Mouse (Mus musculus) neural tube, embryonic 15.5 days (tissue): Measurements from ENCODE around the gene Slc11a1. TPM values are rescaled to one million over a fixed set of nuclear protein-coding genes. Genes with fewer than 3 reads are reported as not detected.
"Not testable (repeated sequence)": the region's sequence is repeated elsewhere in the genome, so short reads cannot be mapped to it uniquely, and the experiment has no call there.

Experiments used
- ATAC-seq: fragments of 200-750 bp; cut with Nextera tagmentation; 2 replicates; pipeline ENCODE4 v1.8.0; 2017; ENCODE audit warnings: mild to moderate bottlenecking, moderate TSS enrichment, moderate library complexity; ENCODE audit not compliant: low FRiP score
- H3K27ac ChIP-seq: fragments of 300-500 bp; sonication (generic); replicated peaks from 2 replicates; pipeline ENCODE4 v1.5.1; 2015; ENCODE audit warnings: mild to moderate bottlenecking, inconsistent platforms
- H3K27me3 ChIP-seq: fragments of 300-500 bp; sonication (generic); replicated peaks from 2 replicates; pipeline ENCODE4 v1.6.1; 2015; ENCODE audit warnings: inconsistent platforms
- H3K36me3 ChIP-seq: fragments of 300-500 bp; sonication (generic); 2 replicates; pipeline ENCODE4 v1.6.1; 2015; ENCODE audit warnings: inconsistent platforms
- H3K4me1 ChIP-seq: fragments of 300-500 bp; sonication (generic); 2 replicates; pipeline ENCODE4 v1.6.1; 2015; ENCODE audit warnings: inconsistent platforms
- H3K4me2 ChIP-seq: fragments of 300-500 bp; sonication (generic); 2 replicates; pipeline ENCODE4 v1.6.1; 2015; ENCODE audit warnings: inconsistent platforms, mild to moderate bottlenecking, moderate library complexity
- H3K4me3 ChIP-seq: fragments of 300-500 bp; sonication (generic); replicated peaks from 2 replicates; pipeline ENCODE4 v1.5.1; 2015; ENCODE audit warnings: mild to moderate bottlenecking, inconsistent platforms
- H3K9ac ChIP-seq: fragments of 300-500 bp; sonication (generic); replicated peaks from 2 replicates; pipeline ENCODE4 v1.6.1; 2015; ENCODE audit warnings: mild to moderate bottlenecking, inconsistent platforms
- H3K9me3 ChIP-seq: fragments of 300-500 bp; sonication (generic); replicated peaks from 2 replicates; pipeline ENCODE4 v1.6.1; 2016; ENCODE audit warnings: inconsistent platforms
- WGBS: fragments of 180-500 bp; shearing (Covaris S2); methylation state at CpG from one replicate; pipeline ENCODE4 v1.1.7; 2015; ENCODE audit warnings: mixed read lengths; 5-methylcytosine and 5-hydroxymethylcytosine counted together
- polyA plus RNA-seq: library from polyadenylated mRNA; unstranded; fragments of >200 nt; fragmentation: Nextera tagmentation; extraction: Ambion mirVana; gene quantifications from 2 replicates; pipeline ENCODE4 v1.2.1, GENCODE M21; 2015

Slc11a1 gene
- polyA plus RNA-seq, 1 experiment from 2014 or later = 2.3 TPM

DNA sequence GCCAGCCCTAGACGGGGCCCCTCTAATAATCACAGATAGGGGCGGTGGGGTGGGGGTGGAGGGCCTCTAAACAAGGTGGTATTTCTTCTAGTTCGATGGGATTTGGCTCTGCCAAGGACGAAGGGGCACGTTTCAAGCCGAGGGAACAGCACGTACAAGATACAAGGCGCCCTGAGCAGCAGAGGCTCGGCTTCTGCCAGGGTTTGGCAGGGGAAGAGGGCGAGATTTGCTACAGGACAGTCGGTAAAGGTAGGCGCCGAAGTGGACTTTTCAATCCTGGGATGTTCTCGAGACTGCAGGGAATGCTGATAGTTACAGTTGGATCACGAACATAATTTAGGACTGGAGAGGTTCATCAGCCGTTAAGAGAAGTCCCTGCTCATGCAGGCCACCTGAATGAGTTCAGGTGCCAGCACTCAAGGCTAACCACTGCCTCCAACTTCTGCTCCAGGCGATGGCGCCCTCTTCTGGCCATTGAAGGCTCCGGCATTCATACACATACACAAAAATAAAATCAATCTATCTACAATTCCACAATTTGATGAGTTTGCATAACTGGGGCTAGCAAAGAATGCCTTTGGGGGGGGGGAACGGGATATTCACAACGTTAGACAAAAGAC, 15.4 kb downstream of the Slc11a1 start:
- ATAC-seq = no peak
- peak overlapping the region; percentile 83 for H3K27ac ChIP-seq
- peak overlapping the region; percentile 95 for H3K4me2 ChIP-seq
- H3K9me3 ChIP-seq = no peaks in the 10 kb centered on the region
- peaks cover 9% of the 10 kb centered on the region for H3K27me3 ChIP-seq
- peaks cover 44% of the 10 kb centered on the region for H3K4me1 ChIP-seq
- peaks cover 6% of the 10 kb centered on the region for H3K36me3 ChIP-seq
- H3K4me3 ChIP-seq = peak overlapping the region; percentile 14; the same call in 1 of the 2 replicates
- H3K9ac ChIP-seq = 0 out of 2 replicates have a peak overlapping the region, but pooled peaks have one; percentile 7
- WGBS = 7% methylated on average over 21 of the region's 21 CpGs

- Histone ChIP-seq H3K36me3 (peaks cover 6% of the 10 kb centered on the region), H3K27me3 (peaks cover 9% of the 10 kb centered on the region), H3K4me2 (peak within 1 kb of the TSS; percentile 95), H3K4me1 (peaks cover 44% of the 10 kb centered on the region), H3K4me3 (peak within 1 kb of the TSS; percentile 92), H3K9ac (peak within 1 kb of the TSS; percentile 70), H3K27ac (peak within 1 kb of the TSS; percentile 83), H3K9me3 (no peaks in the 10 kb centered on the region)
- 2% methylated on average over 51 of the region's 51 CpGs for WGBS
- ATAC-seq = peak; percentile 82
Measured at GRCm38 (mm10) chr1:74390924-74391748, 16.1 kb downstream of the Slc11a1 start, which contains the start of gene Ctdsp1. TSS of gene Ctdsp1 (plus strand) at chr1:74391509.

- ATAC-seq = peak; percentile 36; the same call in 1 of the 2 replicates
- peak overlapping the region; percentile 92 for H3K4me3 ChIP-seq
- H3K9ac ChIP-seq = peak overlapping the region; percentile 70
- peaks cover 6% of the 10 kb centered on the region for H3K36me3 ChIP-seq
- no peaks in the 10 kb centered on the region for H3K9me3 ChIP-seq
- H3K4me2 ChIP-seq = peak overlapping the region; percentile 95
- peaks cover 40% of the 10 kb centered on the region for H3K4me1 ChIP-seq
- H3K27ac ChIP-seq = peak overlapping the region; percentile 83
- peaks cover 9% of the 10 kb centered on the region for H3K27me3 ChIP-seq
- under 1% methylated on average over 47 of the region's 63 CpGs for WGBS
Measured at GRCm38 (mm10) chr1:74391844-74392441, 16.9 kb downstream of the Slc11a1 start.

- peak overlapping the region; percentile 95 for H3K4me2 ChIP-seq
- peak overlapping the region; percentile 92 for H3K4me3 ChIP-seq
- ATAC-seq = 0 out of 2 replicates have a peak, but pooled peaks have one; percentile 2
- no peaks in the 10 kb centered on the region for H3K9me3 ChIP-seq
- H3K9ac ChIP-seq = peak overlapping the region; percentile 70
- peaks cover 9% of the 10 kb centered on the region for H3K27me3 ChIP-seq
- H3K27ac ChIP-seq = peak overlapping the region; percentile 83
- WGBS = 4% methylated on average over 16 of the region's 16 CpGs
- H3K36me3 ChIP-seq = peaks cover 6% of the 10 kb centered on the region
- H3K4me1 ChIP-seq = peaks cover 38% of the 10 kb centered on the region
Measured at GRCm38 (mm10) chr1:74392446-74392994, 17.5 kb downstream of the Slc11a1 start.

GRCm38 (mm10) chr1:74393010-74393409, 18.0 kb downstream of the Slc11a1 start:
- H3K27me3 ChIP-seq = peaks cover 9% of the 10 kb centered on the region
- peak overlapping the region; percentile 92 for H3K4me3 ChIP-seq
- no peaks in the 10 kb centered on the region for H3K9me3 ChIP-seq
- peak overlapping the region; percentile 95 for H3K4me2 ChIP-seq
- no peak overlapping the region; the same call in 1 of the 2 replicates for H3K27ac ChIP-seq
- peaks cover 43% of the 10 kb centered on the region for H3K4me1 ChIP-seq
- H3K9ac ChIP-seq = peak overlapping the region; percentile 70
- peaks cover 6% of the 10 kb centered on the region for H3K36me3 ChIP-seq
- ATAC-seq = no peak
- WGBS = 55% methylated on average over 7 of the region's 7 CpGs

- 91% methylated on average over 9 of the region's 9 CpGs for WGBS
Measured at GRCm38 (mm10) chr1:74393697-74394096, 18.7 kb downstream of the Slc11a1 start.

DNA sequence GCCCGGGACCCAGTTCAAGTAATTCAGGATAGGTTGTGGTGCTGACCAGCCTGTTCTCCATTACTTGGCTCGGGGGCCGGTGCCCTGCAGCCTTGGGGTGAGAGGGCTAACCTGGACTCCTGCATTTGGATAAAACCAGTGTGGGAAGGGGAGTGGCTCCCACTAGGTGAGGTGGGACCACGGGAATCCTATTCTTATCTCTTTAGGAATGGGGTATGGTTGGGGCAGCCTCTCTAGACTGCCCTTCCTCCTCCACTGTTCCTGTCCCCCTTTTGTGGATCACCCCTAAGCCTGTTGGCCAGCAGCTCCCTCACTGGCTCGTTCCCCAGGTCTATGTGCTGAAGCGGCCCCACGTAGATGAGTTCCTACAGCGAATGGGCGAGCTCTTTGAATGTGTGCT, 19.3 kb downstream of the Slc11a1 start:
- WGBS = 94% methylated on average over 9 of the region's 9 CpGs
- Histone ChIP-seq H3K4me1 (peaks cover 46% of the 10 kb centered on the region), H3K27me3 (peaks cover 9% of the 10 kb centered on the region), H3K9ac (no peak overlapping the region), H3K4me2 (no peak overlapping the region), H3K27ac (no peak overlapping the region), H3K9me3 (no peaks in the 10 kb centered on the region), H3K4me3 (no peak overlapping the region), H3K36me3 (peaks cover 6% of the 10 kb centered on the region)
- no peak for ATAC-seq

More at GRCm38 (mm10) chr1:74393697-74394096, 18.7 kb downstream of the Slc11a1 start:
- Histone ChIP-seq H3K9me3 (no peaks in the 10 kb centered on the region), H3K36me3 (peaks cover 6% of the 10 kb centered on the region), H3K4me3 (no peak overlapping the region), H3K4me2 (no peak overlapping the region), H3K27me3 (peaks cover 9% of the 10 kb centered on the region), H3K27ac (no peak overlapping the region), H3K4me1 (peaks cover 46% of the 10 kb centered on the region), H3K9ac (no peak overlapping the region)
- no peak for ATAC-seq

DNA sequence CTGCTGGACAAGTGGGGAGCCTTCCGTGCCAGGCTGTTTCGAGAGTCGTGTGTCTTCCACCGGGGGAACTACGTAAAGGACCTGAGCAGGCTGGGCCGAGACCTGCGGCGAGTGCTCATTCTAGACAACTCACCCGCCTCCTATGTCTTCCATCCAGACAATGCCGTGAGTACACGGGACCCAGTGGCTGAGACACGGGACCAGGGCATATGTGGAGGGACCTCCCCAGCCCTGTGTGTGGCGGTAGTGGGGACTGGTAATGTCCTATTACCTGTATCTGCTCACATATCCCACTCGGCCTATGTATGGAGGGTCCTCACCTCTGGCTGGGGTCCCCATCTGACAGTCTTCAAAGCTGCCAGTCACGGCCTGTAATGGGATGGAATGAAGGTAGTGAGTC, 19.9 kb downstream of the Slc11a1 start:
- H3K36me3 ChIP-seq = peaks cover 6% of the 10 kb centered on the region
- no peak for ATAC-seq
- peaks cover 7% of the 10 kb centered on the region for H3K27me3 ChIP-seq
- H3K27ac ChIP-seq = no peak overlapping the region
- no peak overlapping the region for H3K4me3 ChIP-seq
- H3K4me1 ChIP-seq = peaks cover 43% of the 10 kb centered on the region
- no peak overlapping the region for H3K9ac ChIP-seq
- H3K4me2 ChIP-seq = no peak overlapping the region
- H3K9me3 ChIP-seq = no peaks in the 10 kb centered on the region
- 91% methylated on average over 15 of the region's 15 CpGs for WGBS

DNA sequence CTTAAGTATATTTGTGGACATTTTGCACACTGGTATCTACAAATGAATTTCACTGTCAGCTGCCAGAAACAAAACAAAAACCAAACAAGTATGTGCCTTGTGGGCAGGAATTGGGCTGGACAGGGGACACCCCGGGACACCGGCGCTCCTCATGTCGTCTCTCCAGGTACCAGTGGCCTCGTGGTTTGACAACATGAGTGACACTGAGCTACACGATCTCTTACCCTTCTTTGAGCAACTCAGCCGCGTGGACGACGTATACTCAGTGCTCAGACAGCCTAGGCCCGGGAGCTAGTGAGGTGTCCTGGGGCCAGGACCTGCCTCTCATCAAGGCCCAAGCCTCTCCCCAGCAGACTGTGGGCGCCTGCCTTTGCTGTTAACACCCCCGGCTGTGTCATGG, 20.3 kb downstream of the Slc11a1 start:
- H3K4me3 ChIP-seq = no peak overlapping the region
- H3K4me1 ChIP-seq = peaks cover 38% of the 10 kb centered on the region
- peaks cover 7% of the 10 kb centered on the region; the same call in 1 of the 2 replicates for H3K27me3 ChIP-seq
- WGBS = 90% methylated on average over 13 of the region's 13 CpGs
- peaks cover 6% of the 10 kb centered on the region for H3K36me3 ChIP-seq
- H3K27ac ChIP-seq = no peak overlapping the region
- H3K9ac ChIP-seq = no peak overlapping the region
- H3K4me2 ChIP-seq = no peak overlapping the region
- H3K9me3 ChIP-seq = no peaks in the 10 kb centered on the region
- ATAC-seq = no peak

DNA sequence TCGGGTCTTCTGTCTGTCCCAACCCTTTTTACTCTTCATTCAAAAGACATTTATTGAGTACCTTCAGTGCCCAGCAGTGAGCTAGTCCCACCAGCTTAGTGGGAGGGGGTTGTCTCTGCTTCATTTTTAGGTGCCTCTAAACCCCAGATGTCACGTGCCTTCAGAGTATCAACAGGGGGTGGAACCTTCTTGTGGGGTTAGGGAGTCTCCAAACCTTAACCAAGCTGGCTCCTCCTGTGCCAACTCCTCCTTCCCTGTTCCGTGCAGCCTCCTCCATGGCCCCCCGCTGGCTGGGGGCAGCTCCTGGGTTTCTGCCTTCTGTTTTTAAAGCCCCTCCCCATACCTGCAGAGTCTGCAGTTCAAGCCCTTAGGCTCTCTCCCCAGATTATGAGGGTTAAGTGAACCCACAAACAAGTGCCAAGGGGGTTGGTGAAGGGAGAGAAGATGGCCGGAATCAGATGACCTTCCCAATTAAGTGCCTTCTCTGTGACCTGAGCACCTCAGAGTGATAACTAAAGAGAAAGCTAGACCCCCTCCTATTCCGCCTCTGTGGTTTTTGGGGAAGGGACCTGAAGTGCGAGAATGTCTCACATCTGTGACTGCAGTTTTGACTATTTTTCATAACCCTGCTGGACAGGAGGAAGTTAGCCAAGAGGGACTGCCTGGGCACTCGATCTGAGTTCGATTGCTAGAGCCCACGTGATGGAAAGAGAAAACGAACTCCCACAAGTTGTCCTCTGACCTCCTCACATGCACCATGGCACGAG, 21.6 kb downstream of the Slc11a1 start:
- H3K4me2 ChIP-seq = peak overlapping the region; percentile 82
- H3K27me3 ChIP-seq, ATAC-seq, H3K9me3 ChIP-seq, H3K36me3 ChIP-seq: not testable (repeated sequence)
- H3K4me3 ChIP-seq = peak overlapping the region; percentile 45
- peak overlapping the region; percentile 44; the same call in 1 of the 2 replicates for H3K9ac ChIP-seq
- H3K4me1 ChIP-seq = peaks cover 28% of the 10 kb centered on the region
- H3K27ac ChIP-seq = peak overlapping the region; percentile 81; the same call in 1 of the 2 replicates
- 10% methylated on average over 12 of the region's 12 CpGs for WGBS
